Mouse (Mus musculus): ENCODE results near the gene Col23a1.
"Not testable (repeated sequence)": the region's sequence is repeated elsewhere in the genome, so short reads cannot be mapped to it uniquely, and the experiment has no call there.

The Col23a1 gene

GRCm38 (mm10) chr11:51620084-51620483, 330.4 kb downstream of the Col23a1 start:
- no peak for DNase-seq (ENCODE audit: low read depth)

- no peak for DNase-seq (ENCODE audit: low read depth)
Observed at GRCm38 (mm10) chr11:51621776-51622175, 332.1 kb downstream of the Col23a1 start.

- DNase-seq (ENCODE audit: low read depth) = no peak
Observed at GRCm38 (mm10) chr11:51622971-51623491, 333.3 kb downstream of the Col23a1 start.

- no peak for DNase-seq (ENCODE audit: low read depth)
Observed at GRCm38 (mm10) chr11:51625187-51625820, 335.6 kb downstream of the Col23a1 start.

GRCm38 (mm10) chr11:51627425-51627824, 337.7 kb downstream of the Col23a1 start:
- DNase-seq (ENCODE audit: low read depth) = no peak

- no peak for DNase-seq (ENCODE audit: low read depth)
Observed at GRCm38 (mm10) chr11:51627907-51628306, 338.2 kb downstream of the Col23a1 start.

GRCm38 (mm10) chr11:51629651-51630314, 340.1 kb downstream of the Col23a1 start:
- DNase-seq (ENCODE audit: low read depth) = no peak

- DNase-seq (ENCODE audit: low read depth) = no peak
Observed at GRCm38 (mm10) chr11:51632130-51632753, 342.5 kb downstream of the Col23a1 start.

GRCm38 (mm10) chr11:51633200-51633599, 343.5 kb downstream of the Col23a1 start:
- not testable (repeated sequence) for DNase-seq (ENCODE audit: low read depth)
